Comparison of ENCODE assay signal across 8 mouse cellular contexts in the genomic region with DNA sequence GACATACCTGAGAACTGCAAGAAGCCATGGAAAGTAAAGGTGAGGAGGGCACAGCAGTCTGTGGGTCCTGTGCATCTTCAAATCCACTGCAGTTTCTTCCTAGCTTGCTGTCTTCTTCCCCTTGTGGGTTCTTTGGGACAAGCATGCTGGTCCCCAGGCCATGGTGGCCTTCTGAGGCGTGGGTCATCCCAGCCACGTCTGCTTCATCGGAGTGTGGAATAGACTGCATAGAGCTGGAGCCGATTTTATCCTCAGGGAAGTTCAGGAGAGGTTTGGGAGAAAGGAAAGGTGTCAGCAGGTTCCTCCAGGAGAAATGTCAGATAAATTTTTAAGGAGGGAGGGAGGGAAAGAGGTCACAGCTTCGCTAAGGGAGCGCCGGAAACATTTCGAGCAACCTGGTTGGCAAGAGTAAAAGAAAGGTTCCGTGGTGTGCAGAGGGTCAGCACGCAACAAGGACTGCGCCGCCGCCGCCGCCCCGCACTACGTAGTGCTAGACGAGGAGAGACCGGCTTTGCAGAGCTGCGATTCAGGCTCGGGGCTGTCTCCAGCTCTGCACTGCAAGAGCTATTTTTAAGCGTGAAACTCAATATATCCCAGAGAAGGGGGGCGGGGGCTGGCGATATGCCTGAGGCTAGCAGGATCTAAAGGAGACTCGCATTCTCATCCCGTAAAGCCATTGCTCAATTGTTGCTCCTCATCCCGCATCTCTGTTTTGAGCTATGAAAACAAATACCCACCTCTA. TPM values are rescaled to one million over a fixed set of nuclear protein-coding genes. Genes with fewer than 3 reads are reported as not detected.
DNase-seq lines count a peak whose midpoint lies in the region; ATAC-seq lines count a peak whose summit lies in the region.

Pla2g4e (minus strand) TSS at position 657 of the 742 bp plus-strand sequence.

- no peaks in the 10 kb centered on the region for H3K36me3 ChIP-seq in embryonic facial prominence, embryonic 14.5 days (ENCODE audit: control insufficient read depth, insufficient read depth, low read length)
- H3K36me3 ChIP-seq in heart, embryonic 15.5 days = no peaks in the 10 kb centered on the region
- H3K36me3 ChIP-seq in neural tube, embryonic 12.5 days = no peaks in the 10 kb centered on the region

- H3K27me3 ChIP-seq in embryonic facial prominence, embryonic 14.5 days (replicated peaks; ENCODE audit: control insufficient read depth, insufficient read depth, low read length) = no peaks in the 10 kb centered on the region
- 0 out of 2 replicates have a peak, but pooled peaks cover 6% of the 10 kb centered on the region for H3K27me3 ChIP-seq in heart, embryonic 15.5 days
- peaks cover 6% of the 10 kb centered on the region; the same call in 1 of the 2 replicates for H3K27me3 ChIP-seq in neural tube, embryonic 12.5 days (replicated peaks)

- peak within 1 kb of the TSS; percentile 39 for H3K4me3 ChIP-seq in embryonic facial prominence, embryonic 14.5 days (ENCODE audit: low read depth, low read length)
- peak within 1 kb of the TSS; percentile 56 for H3K4me3 ChIP-seq in heart, embryonic 15.5 days
- peak within 1 kb of the TSS; percentile 35 for H3K4me3 ChIP-seq in neural tube, embryonic 12.5 days

- intact Hi-C loops in left cerebral cortex, postnatal 36 days (cut with DNase I) = no loop called here

- H3K9ac ChIP-seq in embryonic facial prominence, embryonic 14.5 days (ENCODE audit: low read depth, low read length) = peak within 1 kb of the TSS; percentile 45
- H3K9ac ChIP-seq in heart, embryonic 15.5 days = peak within 1 kb of the TSS; percentile 50
- peak within 1 kb of the TSS; percentile 44; the same call in 1 of the 2 replicates for H3K9ac ChIP-seq in neural tube, embryonic 12.5 days

- peak; percentile 8 for DNase-seq in urinary bladder, postnatal 14 days (ENCODE audit: low spot score)
- no peak for DNase-seq in urinary bladder, postnatal 10 days (ENCODE audit: low spot score)
- peak; percentile 88 for DNase-seq in embryonic facial prominence, embryonic 14.5 days (ENCODE audit: low spot score)
- peak; percentile 44 to 47 for DNase-seq in left cerebral cortex, postnatal 36 days (ENCODE audit: low spot score in 2 of 2)
- no peak for DNase-seq in thymus, postnatal 36 days
- DNase-seq in urinary bladder, postnatal 36 days (ENCODE audit: low spot score in 2 of 2) = no peak

- 4% methylated on average over 27 of the region's 27 CpGs for WGBS in embryonic facial prominence, embryonic 14.5 days
- WGBS in heart, embryonic 15.5 days = 4% methylated on average over 27 of the region's 27 CpGs
- 7% methylated on average over 27 of the region's 27 CpGs for WGBS in neural tube, embryonic 12.5 days

- H3K4me1 ChIP-seq in embryonic facial prominence, embryonic 14.5 days (ENCODE audit: control insufficient read depth, insufficient read depth, low read length) = peaks cover 7% of the 10 kb centered on the region; the same call in 1 of the 2 replicates
- peaks cover 25% of the 10 kb centered on the region for H3K4me1 ChIP-seq in heart, embryonic 15.5 days (replicated peaks)
- no peaks in the 10 kb centered on the region; the same call in 1 of the 2 replicates for H3K4me1 ChIP-seq in neural tube, embryonic 12.5 days

- no peak within 1 kb of the TSS for H3K27ac ChIP-seq in embryonic facial prominence, embryonic 14.5 days (replicated peaks; ENCODE audit: low read depth, low read length)
- H3K27ac ChIP-seq in heart, embryonic 15.5 days = peak within 1 kb of the TSS; percentile 78
- no peak within 1 kb of the TSS for H3K27ac ChIP-seq in neural tube, embryonic 12.5 days

- peak within 1 kb of the TSS; percentile 67 for H3K4me2 ChIP-seq in embryonic facial prominence, embryonic 14.5 days (ENCODE audit: low read depth, low read length)
- H3K4me2 ChIP-seq in heart, embryonic 15.5 days = peak within 1 kb of the TSS; percentile 68
- H3K4me2 ChIP-seq in neural tube, embryonic 12.5 days (replicated peaks) = peak within 1 kb of the TSS; percentile 75

- no peaks in the 10 kb centered on the region for H3K9me3 ChIP-seq in embryonic facial prominence, embryonic 14.5 days (ENCODE audit: control insufficient read depth, low read length)
- no peaks in the 10 kb centered on the region for H3K9me3 ChIP-seq in heart, embryonic 15.5 days (replicated peaks)
- no peaks in the 10 kb centered on the region for H3K9me3 ChIP-seq in neural tube, embryonic 12.5 days

- peak; percentile 88 for ATAC-seq in embryonic facial prominence, embryonic 14.5 days (ENCODE audit: low read depth)
- peak; percentile 87 for ATAC-seq in heart, embryonic 15.5 days (replicated peaks; ENCODE audit: insufficient number of reproducible peaks, insufficient read depth, low FRiP score, low read depth)
- peak; percentile 70 for ATAC-seq in neural tube, embryonic 12.5 days (ENCODE audit: low FRiP score, low read depth)

RNA-seq across cellular contexts. Expression of gene Pla2g4e, which starts in this region (rescaled TPM):
- polyA plus RNA-seq in embryonic facial prominence, embryonic 14.5 days (2014; fragmentation: Nextera tagmentation; extraction: Ambion mirVana) = 0.71 and 0.77 TPM in 2 replicates
- polyA plus RNA-seq in heart, embryonic 15.5 days (2015; fragmentation: Nextera tagmentation; extraction: Ambion mirVana) = 1.6 and 1.9 TPM in 2 replicates
- 10 to 100 TPM; 18.5 to 21.7 TPM for total RNA-seq in left cerebral cortex, postnatal 36 days (2021)
- polyA plus RNA-seq in neural tube, embryonic 12.5 days (2016; fragmentation: Nextera tagmentation; extraction: Ambion mirVana) = 0.10 and 0.13 TPM in 2 replicates

Comparison
In these comparisons a context has a peak if more than half of its experiments do, and no peak if none do; other contexts are left out.
1. DNase-seq: peak in urinary bladder, postnatal 14 days (single experiment) and left cerebral cortex, postnatal 36 days (2 of 2); none in urinary bladder, postnatal 10 days (single experiment), thymus, postnatal 36 days (0 of 2) and urinary bladder, postnatal 36 days (0 of 2).
2. Peak in DNase-seq, ATAC-seq, H3K4me3 ChIP-seq, H3K9ac ChIP-seq and H3K4me2 ChIP-seq in embryonic facial prominence, embryonic 14.5 days; RNA of the gene not detected or under 1 TPM.
3. Peak in ATAC-seq, H3K4me3 ChIP-seq, H3K9ac ChIP-seq and H3K4me2 ChIP-seq in neural tube, embryonic 12.5 days; RNA of the gene not detected or under 1 TPM.
4. Peak in every context shown above with its lines, with median percentiles within 50 percentile points of each other: ATAC-seq, H3K4me2 ChIP-seq, H3K4me3 ChIP-seq and H3K9ac ChIP-seq.